Comparison of ENCODE assay signal across 10 mouse cellular contexts in genomic region chr15:77278825-77279224, GRCm38 (mm10). TPM values are rescaled to one million over a fixed set of nuclear protein-coding genes. Genes with fewer than 3 reads are reported as not detected.
A peak's percentile ranks its signal among the peaks of the same experiment; 100 is the strongest.
DNase-seq lines count a peak whose midpoint lies in the region; ATAC-seq and TF ChIP-seq lines count a peak whose summit lies in the region.
"Had no signal": no experiment of that assay in that cellular context is flagged by ENCODE, and none has a peak within 500 bp of the region (broad histone marks: within the 10 kb centered on the region; RNA-seq: fewer than 3 reads in every experiment).

No protein-coding gene starts in this region.

- H3K9ac ChIP-seq in lung, postnatal 0 days (replicated peaks; ENCODE audit: low read depth), result no peak overlapping the region
- no peak overlapping the region for H3K9ac ChIP-seq in forebrain, embryonic 13.5 days
- H3K9ac ChIP-seq: heart, embryonic 13.5 days; limb, embryonic 15.5 days had no signal

- no peaks in the 10 kb centered on the region for H3K36me3 ChIP-seq in lung, postnatal 0 days (ENCODE audit: insufficient read depth, low read length)
- H3K36me3 ChIP-seq in forebrain, embryonic 13.5 days (ENCODE audit: poor library complexity, severe bottlenecking), result no peaks in the 10 kb centered on the region
- H3K36me3 ChIP-seq: heart, embryonic 13.5 days; limb, embryonic 15.5 days had no signal

- H3K9me3 ChIP-seq in lung, postnatal 0 days (ENCODE audit: low read length), result no peaks in the 10 kb centered on the region
- no peaks in the 10 kb centered on the region for H3K9me3 ChIP-seq in forebrain, embryonic 13.5 days (replicated peaks)
- H3K9me3 ChIP-seq: heart, embryonic 13.5 days; limb, embryonic 15.5 days had no signal

- TF ChIP-seq EP300 in lung, postnatal 0 days (IDR thresholded peaks at IDR 0.05), result no peak

- H3K27me3 ChIP-seq in lung, postnatal 0 days (replicated peaks; ENCODE audit: insufficient read depth, low read length), result no peaks in the 10 kb centered on the region
- no peaks in the 10 kb centered on the region for H3K27me3 ChIP-seq in cerebellum, adult 2 months (ENCODE audit: control insufficient read depth, insufficient read depth, low read length)
- no peaks in the 10 kb centered on the region for H3K27me3 ChIP-seq in forebrain, embryonic 13.5 days
- H3K27me3 ChIP-seq: heart, embryonic 13.5 days; limb, embryonic 15.5 days had no signal

- H3K4me3 ChIP-seq in lung, postnatal 0 days (ENCODE audit: low read depth, low read length), result no peak overlapping the region
- no peak overlapping the region for H3K4me3 ChIP-seq in cerebellum, adult 2 months (replicated peaks; ENCODE audit: insufficient read depth, low read depth, low read length)
- no peak overlapping the region for H3K4me3 ChIP-seq in forebrain, embryonic 13.5 days
- H3K4me3 ChIP-seq: heart, embryonic 13.5 days; limb, embryonic 15.5 days had no signal

- no peak overlapping the region for H3K27ac ChIP-seq in lung, postnatal 0 days (ENCODE audit: low read length)
- no peak overlapping the region for H3K27ac ChIP-seq in cerebellum, adult 2 months (ENCODE audit: insufficient read depth, low read length)
- no peak overlapping the region for H3K27ac ChIP-seq in forebrain, embryonic 13.5 days
- H3K27ac ChIP-seq: heart, embryonic 13.5 days had no signal

- DNase-seq in kidney, postnatal 14 days, result peak; percentile 59
- no peak for DNase-seq in kidney, adult 8-10 months
- peak; percentile 55 for DNase-seq in NIH3T3 (ENCODE audit: low read depth)
- DNase-seq in gastrocnemius, postnatal 10 days, result peak; percentile 32
- peak; percentile 77 for DNase-seq in lung, postnatal 0 days (ENCODE audit: low spot score)
- no peak for DNase-seq in cerebellum, adult 2 months
- DNase-seq in urinary bladder, postnatal 10 days (ENCODE audit: low spot score), result no peak

- no peak for TF ChIP-seq CTCF in lung, postnatal 0 days (IDR thresholded peaks at IDR 0.05)
- no peak for TF ChIP-seq CTCF in cerebellum, adult 2 months (IDR thresholded peaks at IDR 0.05; ENCODE audit: borderline replicate concordance, insufficient read depth, low read depth, low read length)

- H3K4me1 ChIP-seq in lung, postnatal 0 days (ENCODE audit: insufficient read depth, low read depth, low read length), result no peaks in the 10 kb centered on the region; the same call in 1 of the 2 replicates
- peaks cover 4% of the 10 kb centered on the region; the same call in 1 of the 2 replicates for H3K4me1 ChIP-seq in cerebellum, adult 2 months (ENCODE audit: control insufficient read depth, insufficient read depth, low read length)
- peaks cover 21% of the 10 kb centered on the region for H3K4me1 ChIP-seq in forebrain, embryonic 13.5 days

- ATAC-seq in lung, postnatal 0 days, result peak; percentile 31; the same call in 1 of the 2 replicates
- ATAC-seq in forebrain, embryonic 13.5 days, result no peak

- TF ChIP-seq POLR2A in cerebellum, adult 2 months (IDR thresholded peaks at IDR 0.05; ENCODE audit: borderline replicate concordance, insufficient read depth, low read length), result no peak

- H3K4me2 ChIP-seq in lung, postnatal 0 days (replicated peaks; ENCODE audit: low read depth, low read length), result no peak overlapping the region
- no peak overlapping the region for H3K4me2 ChIP-seq in forebrain, embryonic 13.5 days
- H3K4me2 ChIP-seq: heart, embryonic 13.5 days; limb, embryonic 15.5 days had no signal

- WGBS in lung, postnatal 0 days, result 49% methylated on average over 5 of the region's 5 CpGs
- WGBS in cerebellum, adult 2 months, result 76% methylated on average over 5 of the region's 5 CpGs
- WGBS in forebrain, embryonic 13.5 days, result 78% methylated on average over 5 of the region's 5 CpGs

RNA-seq across cellular contexts. Expression of gene Rbfox2, which starts 28.0 kb away (rescaled TPM):
- total RNA-seq in gastrocnemius, postnatal 10 days (2021), result 100 to 1,000 TPM; 219 to 240 TPM
- polyA plus RNA-seq in lung, postnatal 0 days (2015; fragmentation: Nextera tagmentation; extraction: Ambion mirVana), result 17.4 and 18.8 TPM in 2 replicates
- polyA plus RNA-seq in cerebellum, adult 2 months (2012; rRNA removed), result 177 and 188 TPM in 2 replicates
- 116 and 122 TPM in 2 replicates for polyA plus RNA-seq in forebrain, embryonic 13.5 days (2015; fragmentation: Nextera tagmentation; extraction: Ambion mirVana)

Comparison
In these comparisons a context has a peak if more than half of its experiments do, and no peak if none do; other contexts are left out.
1. DNase-seq: peak in kidney, postnatal 14 days (single experiment), NIH3T3 (single experiment), gastrocnemius, postnatal 10 days (single experiment) and lung, postnatal 0 days (single experiment); none in kidney, adult 8-10 months (0 of 2), cerebellum, adult 2 months (0 of 2) and urinary bladder, postnatal 10 days (single experiment).